Mouse (Mus musculus) MEL (cell line): ENCODE measurements around the gene 6330409D20Rik. TPM values are rescaled to one million over a fixed set of nuclear protein-coding genes. Genes with fewer than 3 reads are reported as not detected.

ENCODE experiments used
- DNase-seq: peaks from one replicate; pipeline ENCODE4 v3.0.0; 2011; ENCODE audit warnings: low read depth, low spot score
- H3K27ac ChIP-seq: 2 replicates; pipeline ENCODE4 v1.5.1; 2012; ENCODE audit warnings: low read depth, mild to moderate bottlenecking, control low read depth, low read length, moderate library complexity; ENCODE audit not compliant: control insufficient read depth
- H3K27me3 ChIP-seq, 2 experiments: fragments of 150-350 bp in 1 of 2; sonication (generic) in 1 of 2; 2 replicates each; pipeline ENCODE4 v1.6.1; 2012; ENCODE audit warnings: low read length in 2 of 2, mild to moderate bottlenecking in 2 of 2, improper control_type of control experiment in 1 of 2, moderate library complexity in 1 of 2; ENCODE audit not compliant: insufficient read depth in 2 of 2, control insufficient read depth in 1 of 2
- H3K36me3 ChIP-seq, 2 experiments: 2 replicates each; pipeline ENCODE4 v1.6.1; 2012 to 2014; ENCODE audit warnings: low read length in 2 of 2, improper control_type of control experiment in 1 of 2, inconsistent platforms in 1 of 2, mild to moderate bottlenecking in 1 of 2; ENCODE audit not compliant: insufficient read depth in 2 of 2, control insufficient read depth in 1 of 2
- H3K4me1 ChIP-seq, 2 experiments: fragments of 150-350 bp in 1 of 2; sonication (generic) in 1 of 2; 2 replicates each; pipeline ENCODE4 v1.6.1; 2012; ENCODE audit warnings: low read length in 2 of 2, improper control_type of control experiment in 1 of 2, mild to moderate bottlenecking in 1 of 2; ENCODE audit not compliant: insufficient read depth in 2 of 2, control insufficient read depth in 1 of 2
- H3K4me3 ChIP-seq, 2 experiments: fragments of 150-350 bp in 1 of 2; sonication (generic) in 1 of 2; 2 replicates each; pipeline ENCODE4 v1.5.1; 2012; ENCODE audit warnings: low read depth in 2 of 2, low read length in 2 of 2, mild to moderate bottlenecking in 2 of 2, moderate library complexity in 2 of 2, control low read depth in 1 of 2, improper control_type of control experiment in 1 of 2; ENCODE audit not compliant: control insufficient read depth in 1 of 2, insufficient read depth in 1 of 2
- H3K79me2 ChIP-seq: 2 replicates; pipeline ENCODE4 v1.6.1; 2012; ENCODE audit warnings: mild to moderate bottlenecking, low read length, moderate library complexity; ENCODE audit not compliant: control insufficient read depth, poor library complexity, insufficient read depth
- H3K9ac ChIP-seq: 2 replicates; pipeline ENCODE4 v1.6.1; 2012; ENCODE audit warnings: low read depth, mild to moderate bottlenecking, control low read depth, low read length, moderate library complexity; ENCODE audit not compliant: control insufficient read depth, poor library complexity, severe bottlenecking
- H3K9me3 ChIP-seq: fragments of 150-350 bp; sonication (generic); replicated peaks from 2 replicates; pipeline ENCODE4 v1.6.1; 2012; ENCODE audit warnings: mild to moderate bottlenecking, low read length, improper control_type of control experiment, moderate library complexity; ENCODE audit not compliant: insufficient read depth
- BHLHE40 ChIP-seq: IDR thresholded peaks from 2 replicates; pipeline ENCODE4 v1.6.1; 2012; ENCODE audit warnings: low read depth, mild to moderate bottlenecking, inconsistent platforms, low read length, improper control_type of control experiment, borderline replicate concordance
- CHD1 ChIP-seq: IDR thresholded peaks from 2 replicates; pipeline ENCODE4 v1.6.1; 2012; ENCODE audit warnings: low read depth, mild to moderate bottlenecking, inconsistent platforms, low read length, improper control_type of control experiment
- CHD2 ChIP-seq: IDR thresholded peaks from 2 replicates; pipeline ENCODE4 v1.6.1; 2011; ENCODE audit warnings: low read length, improper control_type of control experiment
- CTCF ChIP-seq, 3 experiments: IDR thresholded peaks in 2 of 3; conservative IDR thresholded peaks in 1 of 3; 2 replicates each; pipeline ENCODE4 v1.5.1; 2011 to 2012; ENCODE audit warnings: low read length in 3 of 3, low read depth in 2 of 3, mild to moderate bottlenecking in 2 of 3, improper control_type of control experiment in 1 of 3, inconsistent platforms in 1 of 3, mixed read lengths in 1 of 3, moderate library complexity in 1 of 3; ENCODE audit not compliant: control insufficient read depth in 1 of 3, insufficient read depth in 1 of 3, poor library complexity in 1 of 3, severe bottlenecking in 1 of 3
- ELF1 ChIP-seq: IDR thresholded peaks from 2 replicates; pipeline ENCODE4 v1.6.1; 2014; ENCODE audit warnings: low read depth, mild to moderate bottlenecking, inconsistent platforms, low read length, improper control_type of control experiment, moderate library complexity
- ETS1 ChIP-seq: IDR thresholded peaks from 2 replicates; pipeline ENCODE4 v1.6.1; 2012; ENCODE audit warnings: low read depth, mild to moderate bottlenecking, inconsistent platforms, low read length, improper control_type of control experiment, moderate library complexity
- GABPA ChIP-seq: IDR thresholded peaks from 2 replicates; pipeline ENCODE4 v1.6.1; 2012; ENCODE audit warnings: low read depth, mild to moderate bottlenecking, inconsistent platforms, low read length, improper control_type of control experiment, moderate library complexity
- GATA1 ChIP-seq: IDR thresholded peaks from 2 replicates; pipeline ENCODE4 v1.6.1; 2011; ENCODE audit warnings: low read depth, low read length, improper control_type of control experiment
- HCFC1 ChIP-seq: IDR thresholded peaks from 2 replicates; pipeline ENCODE4 v1.6.1; 2012; ENCODE audit warnings: low read depth, mild to moderate bottlenecking, inconsistent platforms, low read length, improper control_type of control experiment, moderate library complexity
- JUND ChIP-seq: IDR thresholded peaks from 2 replicates; pipeline ENCODE4 v1.6.1; 2011; ENCODE audit warnings: low read depth, mild to moderate bottlenecking, improper control_type of control experiment, low read length
- KAT2A ChIP-seq: conservative IDR thresholded peaks from 2 replicates; pipeline ENCODE4 v1.6.1; 2012; ENCODE audit warnings: low read depth, low read length, improper control_type of control experiment, inconsistent platforms
- MAX ChIP-seq: IDR thresholded peaks from 2 replicates; pipeline ENCODE4 v1.6.1; 2011; ENCODE audit warnings: low read length, improper control_type of control experiment
- MAZ ChIP-seq: IDR thresholded peaks from 2 replicates; pipeline ENCODE4 v1.6.1; 2012; ENCODE audit warnings: low read depth, mild to moderate bottlenecking, inconsistent platforms, low read length, improper control_type of control experiment
- MEF2A ChIP-seq: IDR thresholded peaks from 2 replicates; pipeline ENCODE4 v1.6.1; 2014; ENCODE audit warnings: low read depth, mild to moderate bottlenecking, inconsistent platforms, low read length, improper control_type of control experiment; ENCODE audit not compliant: poor library complexity, insufficient replicate concordance, severe bottlenecking; ENCODE audit errors: extremely low read depth
- MXI1 ChIP-seq: IDR thresholded peaks from 2 replicates; pipeline ENCODE4 v1.6.1; 2011; ENCODE audit warnings: mild to moderate bottlenecking, low read depth, low read length, improper control_type of control experiment
- MYC ChIP-seq: IDR thresholded peaks from 2 replicates; pipeline ENCODE4 v1.6.1; 2011; ENCODE audit warnings: low read depth, mild to moderate bottlenecking, low read length, improper control_type of control experiment, moderate library complexity
- NRF1 ChIP-seq: IDR thresholded peaks from 2 replicates; pipeline ENCODE4 v1.6.1; 2014; ENCODE audit warnings: low read depth, mild to moderate bottlenecking, inconsistent platforms, low read length, improper control_type of control experiment, moderate library complexity; ENCODE audit not compliant: poor library complexity, insufficient read depth, severe bottlenecking
- POLR2A ChIP-seq, 2 experiments: IDR thresholded peaks; 2 replicates each; pipeline ENCODE4 v1.6.1; 2011 to 2012; ENCODE audit warnings: low read length in 2 of 2, mild to moderate bottlenecking in 2 of 2, control low read depth in 1 of 2, improper control_type of control experiment in 1 of 2, low read depth in 1 of 2, moderate library complexity in 1 of 2; ENCODE audit not compliant: control insufficient read depth in 1 of 2, insufficient read depth in 1 of 2, poor library complexity in 1 of 2
- RCOR1 ChIP-seq: IDR thresholded peaks from 2 replicates; pipeline ENCODE4 v1.6.1; 2012; ENCODE audit warnings: low read depth, mild to moderate bottlenecking, inconsistent platforms, low read length, improper control_type of control experiment
- SIN3A ChIP-seq: IDR thresholded peaks from 2 replicates; pipeline ENCODE4 v1.6.1; 2012; ENCODE audit warnings: low read length, improper control_type of control experiment, inconsistent platforms
- TAL1 ChIP-seq: IDR thresholded peaks from 2 replicates; pipeline ENCODE4 v1.6.1; 2012; ENCODE audit warnings: mild to moderate bottlenecking, inconsistent platforms, low read length, moderate library complexity, mixed read lengths
- TBP ChIP-seq: IDR thresholded peaks from 2 replicates; pipeline ENCODE4 v1.8.0; 2011; ENCODE audit warnings: low read depth, low read length, improper control_type of control experiment
- TCF12 ChIP-seq: IDR thresholded peaks from 2 replicates; pipeline ENCODE4 v1.6.1; 2014; ENCODE audit warnings: low read depth, mild to moderate bottlenecking, inconsistent platforms, low read length, improper control_type of control experiment, moderate library complexity
- USF1 ChIP-seq: IDR thresholded peaks from 2 replicates; pipeline ENCODE4 v1.6.1; 2014; ENCODE audit warnings: low read depth, mild to moderate bottlenecking, inconsistent platforms, low read length, improper control_type of control experiment, moderate library complexity
- USF2 ChIP-seq, 2 experiments: IDR thresholded peaks; 2 replicates each; pipeline ENCODE4 v1.6.1; 2011 to 2012; ENCODE audit warnings: improper control_type of control experiment in 2 of 2, low read length in 2 of 2, borderline replicate concordance in 1 of 2, inconsistent platforms in 1 of 2, low read depth in 1 of 2, mild to moderate bottlenecking in 1 of 2; ENCODE audit not compliant: insufficient read depth in 1 of 2
- ZC3H11A ChIP-seq: IDR thresholded peaks from 2 replicates; pipeline ENCODE4 v1.6.1; 2012; ENCODE audit warnings: low read depth, mild to moderate bottlenecking, inconsistent platforms, low read length, improper control_type of control experiment
- ZMIZ1 ChIP-seq: IDR thresholded peaks from 2 replicates; pipeline ENCODE4 v1.6.1; 2012; ENCODE audit warnings: low read depth, mild to moderate bottlenecking, inconsistent platforms, low read length, improper control_type of control experiment, moderate library complexity
- ZNF384 ChIP-seq: IDR thresholded peaks from 2 replicates; pipeline ENCODE4 v1.6.1; 2012; ENCODE audit warnings: low read depth, mild to moderate bottlenecking, inconsistent platforms, low read length, improper control_type of control experiment
- polyA plus RNA-seq, 2 experiments: library from polyadenylated mRNA; stranded (reverse) in 1 of 2; unstranded in 1 of 2; fragments of >175 nt in 1 of 2; fragments of >200 nt in 1 of 2; gene quantifications; 2 replicates each; pipeline versions ENCODE4 v1.2.1 to v1.2.4; 2012; ENCODE audit warnings: low replicate concordance in 2 of 2, low read depth in 1 of 2; ENCODE audit not compliant: insufficient read length in 2 of 2, insufficient read depth in 1 of 2, missing spikeins in 1 of 2
- total RNA-seq: library from RNA; depleted of rRNA; stranded (reverse); fragments of 300-350 nt; gene quantifications from 2 replicates; pipeline ENCODE4 v1.2.3, GENCODE M21; 2012

The 6330409D20Rik gene
- total and polyA plus RNA-seq, 3 experiments: not detected

GRCm38 (mm10) chr2:32683701-32684100 lies 57.1 kb downstream of the 6330409D20Rik start:
- DNase-seq: no peak
- H3K9me3 ChIP-seq: no peaks in the 10 kb centered on the region
- no peak overlapping the region for H3K9ac ChIP-seq
- no peak overlapping the region for H3K4me3 ChIP-seq
- H3K36me3 ChIP-seq: peaks cover 0 to 5% of the 10 kb centered on the region in 2 experiments; a peak in 2 of 4 replicates
- TF ChIP-seq CTCF (IDR thresholded peaks at IDR 0.05 in 2 of 3, conservative IDR thresholded peaks at IDR 0.05 in 1 of 3; ENCODE audit: control insufficient read depth in 1 of 3, insufficient read depth in 1 of 3, low read depth in 2 of 3, low read length in 3 of 3, poor library complexity in 1 of 3, severe bottlenecking in 1 of 3) (no peak), ZMIZ1 (no peak), USF2 (IDR thresholded peaks at IDR 0.05; ENCODE audit: borderline replicate concordance in 1 of 2, insufficient read depth in 1 of 2, low read depth in 1 of 2, low read length in 2 of 2) (no peak), MXI1 (no peak), TCF12 (no peak), TBP (no peak), GATA1 (no peak), KAT2A (no peak), NRF1 (no peak), ZC3H11A (no peak), RCOR1 (no peak), ZNF384 (no peak), CHD2 (no peak), JUND (no peak), MAZ (no peak), ELF1 (no peak), HCFC1 (no peak), BHLHE40 (no peak), MYC (no peak), ETS1 (no peak)
- TF ChIP-seq, all 39 proteins: peak for 0
- H3K27me3 ChIP-seq: no peaks in the 10 kb centered on the region
- H3K79me2 ChIP-seq: no peaks in the 10 kb centered on the region
- H3K27ac ChIP-seq: no peak overlapping the region
- no peaks in the 10 kb centered on the region for H3K4me1 ChIP-seq

DNA sequence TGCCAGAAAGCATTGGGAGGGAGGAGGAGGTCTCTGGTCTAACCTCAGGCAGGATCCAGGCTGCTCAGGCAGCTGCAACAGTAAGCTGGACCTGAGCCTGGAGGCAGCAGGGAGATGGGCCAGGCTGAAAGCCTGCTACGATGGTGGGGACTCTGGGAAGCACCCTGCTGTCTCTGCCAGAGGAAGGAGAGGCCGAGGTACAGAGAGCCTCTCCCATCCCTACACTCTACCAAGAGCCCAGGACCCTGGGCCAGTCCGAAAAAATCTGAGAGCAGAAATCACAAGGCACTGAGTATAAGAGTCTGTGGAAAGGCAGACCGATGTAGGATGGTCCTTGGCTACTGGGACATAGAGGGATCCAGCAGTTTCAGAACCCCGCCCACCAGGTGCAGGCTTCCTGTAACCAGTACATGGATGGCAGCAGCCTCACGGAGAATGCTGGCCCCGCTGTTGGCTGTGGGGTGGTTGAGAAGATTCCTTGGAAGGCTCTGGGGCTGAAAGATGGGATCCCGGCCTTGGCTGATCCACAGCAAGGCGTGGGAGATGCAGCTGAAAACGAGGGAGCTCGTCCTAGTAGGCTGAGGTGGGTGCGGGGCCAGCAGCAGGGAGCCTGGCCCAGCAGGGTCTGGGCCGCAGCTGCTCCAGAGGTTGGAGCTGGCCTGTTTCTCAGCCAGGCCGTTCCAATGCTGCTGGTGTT lies 57.9 kb downstream of the 6330409D20Rik start:
- TF ChIP-seq HCFC1: no peak
- TF ChIP-seq USF2 (IDR thresholded peaks at IDR 0.05; ENCODE audit: borderline replicate concordance in 1 of 2, insufficient read depth in 1 of 2, low read depth in 1 of 2, low read length in 2 of 2): no peak
- TF ChIP-seq MAX: no peak
- no peak for TF ChIP-seq GABPA
- TF ChIP-seq CHD2: no peak
- TF ChIP-seq MAZ: no peak
- TF ChIP-seq TCF12: no peak
- no peak for TF ChIP-seq POLR2A (IDR thresholded peaks at IDR 0.05; ENCODE audit: control insufficient read depth in 1 of 2, insufficient read depth in 1 of 2, low read depth in 1 of 2, low read length in 2 of 2, poor library complexity in 1 of 2)
- TF ChIP-seq SIN3A: no peak
- no peak for TF ChIP-seq ETS1
- TF ChIP-seq TAL1: no peak
- no peak for TF ChIP-seq CHD1
- no peak for TF ChIP-seq ZC3H11A
- TF ChIP-seq KAT2A: no peak
- no peak for TF ChIP-seq MEF2A
- TF ChIP-seq TBP: no peak
- TF ChIP-seq USF1: no peak
- H3K4me1 ChIP-seq: no peaks in the 10 kb centered on the region
- H3K9me3 ChIP-seq: no peaks in the 10 kb centered on the region
- H3K79me2 ChIP-seq: no peaks in the 10 kb centered on the region
- H3K36me3 ChIP-seq: peaks cover 0 to 5% of the 10 kb centered on the region in 2 experiments; a peak in 2 of 4 replicates
- H3K27ac ChIP-seq: no peak overlapping the region
- H3K4me3 ChIP-seq: no peak overlapping the region
- H3K27me3 ChIP-seq: no peaks in the 10 kb centered on the region
- no peak overlapping the region for H3K9ac ChIP-seq
- DNase-seq: no peak
